Mouse (Mus musculus) kidney, embryonic 16.5 days (tissue): ENCODE measurements at regions not wholly inside any gene's neighbourhood (a gene's known extent, or its start where the extent isn't known, plus 50 kb on each side); places are given as distances from the start of the nearest gene placed in this dataset.

Experiments used
- ATAC-seq: fragments of 200-750 bp; cut with Nextera tagmentation; 2 replicates; pipeline ENCODE4 v1.8.0; 2017; ENCODE audit warnings: moderate TSS enrichment; ENCODE audit not compliant: low FRiP score, low TSS enrichment
- H3K27ac ChIP-seq: fragments of 300-500 bp; sonication (generic); 2 replicates; pipeline ENCODE4 v1.5.1; 2014; ENCODE audit warnings: low read length
- H3K27me3 ChIP-seq: fragments of 300-500 bp; sonication (generic); 2 replicates; pipeline ENCODE4 v1.6.1; 2014; ENCODE audit warnings: low read length, control low read depth, mixed read lengths; ENCODE audit not compliant: insufficient read depth
- H3K36me3 ChIP-seq: fragments of 300-500 bp; sonication (generic); 2 replicates; pipeline ENCODE4 v1.6.1; 2014; ENCODE audit warnings: low read length, control low read depth, mixed read lengths; ENCODE audit not compliant: insufficient read depth
- H3K4me1 ChIP-seq: fragments of 300-500 bp; sonication (generic); 2 replicates; pipeline ENCODE4 v1.6.1; 2014; ENCODE audit warnings: low read length, control low read depth, mixed read lengths; ENCODE audit not compliant: insufficient read depth
- H3K4me2 ChIP-seq: fragments of 300-500 bp; sonication (generic); replicated peaks from 2 replicates; pipeline ENCODE4 v1.6.1; 2014; ENCODE audit warnings: low read depth, low read length
- H3K4me3 ChIP-seq: fragments of 300-500 bp; sonication (generic); 2 replicates; pipeline ENCODE4 v1.5.1; 2014; ENCODE audit warnings: mild to moderate bottlenecking, low read length
- H3K9ac ChIP-seq: fragments of 300-500 bp; sonication (generic); replicated peaks from 2 replicates; pipeline ENCODE4 v1.6.1; 2014; ENCODE audit warnings: low read length
- H3K9me3 ChIP-seq: fragments of 300-500 bp; sonication (generic); 2 replicates; pipeline ENCODE4 v1.6.1; 2016; ENCODE audit warnings: low read length, control low read depth
- WGBS: fragments of 180-500 bp; shearing (Covaris S2); extraction: QIAGEN DNeasy Blood & Tissue Kit; methylation state at CpG from one replicate; pipeline ENCODE4 v1.1.7; 2014; 5-methylcytosine and 5-hydroxymethylcytosine counted together

DNA sequence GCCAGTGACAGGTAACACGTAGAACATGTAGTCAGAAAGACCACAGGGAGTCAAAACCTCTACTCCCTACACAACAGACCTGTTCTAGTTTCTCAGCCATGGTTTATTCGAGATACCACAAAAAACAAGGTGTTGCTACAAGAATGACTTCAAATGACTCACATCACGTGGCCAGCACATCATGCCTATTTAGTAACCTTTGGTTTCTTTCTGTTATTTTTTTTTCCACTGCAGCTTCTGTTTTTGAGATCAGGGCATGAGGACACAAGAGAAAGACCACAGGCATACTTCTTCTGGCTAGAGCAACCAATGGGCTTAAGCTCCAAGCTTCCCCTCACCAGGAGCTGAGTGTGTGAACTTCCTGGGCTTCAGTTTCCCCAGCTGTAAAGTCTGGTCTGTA lies 630.7 kb downstream of the Rnf144a start:
- Histone ChIP-seq H3K9me3 (no peaks in the 10 kb centered on the region), H3K4me2 (no peak overlapping the region), H3K9ac (no peak overlapping the region), H3K36me3 (no peaks in the 10 kb centered on the region), H3K27ac (no peak overlapping the region), H3K27me3 (no peaks in the 10 kb centered on the region), H3K4me1 (no peaks in the 10 kb centered on the region; the same call in 1 of the 2 replicates), H3K4me3 (no peak overlapping the region)
- no peak for ATAC-seq
- WGBS: 88% methylated on average over 3 of the region's 3 CpGs

DNA sequence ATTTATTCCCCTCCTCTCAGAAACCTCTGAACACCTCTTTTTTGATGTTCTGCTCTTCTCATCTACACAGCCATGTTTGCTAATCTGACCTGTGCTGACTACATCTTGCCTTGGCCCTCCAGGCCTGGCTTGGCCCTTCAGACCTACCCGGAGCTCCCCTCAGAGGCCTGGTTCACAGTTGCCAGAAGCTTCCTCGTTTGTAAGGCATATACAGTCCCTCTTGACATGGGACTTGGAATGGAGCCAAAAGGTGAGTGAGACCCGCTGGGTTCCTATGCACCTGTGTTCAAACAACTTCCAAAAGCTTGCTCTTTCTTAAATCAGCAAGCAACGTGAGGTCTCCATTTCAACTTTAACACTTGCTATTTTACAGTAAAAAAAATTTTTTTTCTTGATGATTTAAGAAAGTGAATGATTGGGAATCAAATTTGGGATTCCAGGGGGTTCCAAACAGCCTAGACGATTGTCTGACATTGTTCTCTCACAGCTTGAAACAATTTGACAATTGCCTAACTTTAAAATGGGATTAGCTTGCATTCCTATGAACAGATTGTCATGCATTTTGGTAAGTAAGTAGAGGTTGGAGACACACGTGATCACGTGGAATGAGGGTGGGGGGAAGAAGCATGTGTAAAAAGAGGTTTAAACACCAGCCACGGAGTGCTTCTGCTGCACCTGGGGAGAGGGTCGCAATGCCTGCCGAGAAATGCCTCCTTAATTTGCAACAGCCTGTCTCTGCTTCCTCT lies 631.9 kb downstream of the Rnf144a start:
- no peak overlapping the region for H3K4me3 ChIP-seq
- no peaks in the 10 kb centered on the region for H3K27me3 ChIP-seq
- no peaks in the 10 kb centered on the region; the same call in 1 of the 2 replicates for H3K4me1 ChIP-seq
- no peak overlapping the region for H3K27ac ChIP-seq
- H3K9ac ChIP-seq: no peak overlapping the region
- no peak for ATAC-seq
- no peak overlapping the region for H3K4me2 ChIP-seq
- H3K9me3 ChIP-seq: 0 out of 2 replicates have a peak, but pooled peaks cover 3% of the 10 kb centered on the region
- H3K36me3 ChIP-seq: no peaks in the 10 kb centered on the region
- WGBS: 61% methylated on average over 10 of the region's 10 CpGs

DNA sequence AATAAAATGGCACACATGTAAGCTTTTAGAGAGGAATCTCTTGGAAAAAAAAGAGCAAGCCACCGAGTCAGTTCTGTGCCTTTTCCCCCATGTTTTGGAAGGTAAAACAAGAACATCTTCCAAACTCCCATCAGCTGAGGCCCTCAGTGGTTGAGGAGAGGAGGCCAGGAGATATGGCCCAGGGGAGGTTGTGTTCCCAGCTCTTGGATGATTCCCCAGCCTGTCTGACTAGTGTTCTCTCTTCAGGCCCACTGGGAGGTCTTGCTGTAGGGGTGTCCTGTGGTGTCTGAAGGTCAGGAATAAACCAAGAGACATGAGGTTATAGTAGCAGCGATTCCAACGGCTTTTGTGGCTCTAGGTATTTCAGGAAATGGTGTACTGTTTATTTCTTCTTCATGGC lies 643.2 kb downstream of the Rnf144a start:
- H3K36me3 ChIP-seq: no peaks in the 10 kb centered on the region
- no peaks in the 10 kb centered on the region for H3K4me1 ChIP-seq
- no peak overlapping the region for H3K9ac ChIP-seq
- ATAC-seq: no peak
- no peak overlapping the region for H3K27ac ChIP-seq
- H3K27me3 ChIP-seq: no peaks in the 10 kb centered on the region
- no peaks in the 10 kb centered on the region for H3K9me3 ChIP-seq
- WGBS: 84% methylated on average over 3 of the region's 3 CpGs
- H3K4me3 ChIP-seq: no peak overlapping the region
- no peak overlapping the region for H3K4me2 ChIP-seq

DNA sequence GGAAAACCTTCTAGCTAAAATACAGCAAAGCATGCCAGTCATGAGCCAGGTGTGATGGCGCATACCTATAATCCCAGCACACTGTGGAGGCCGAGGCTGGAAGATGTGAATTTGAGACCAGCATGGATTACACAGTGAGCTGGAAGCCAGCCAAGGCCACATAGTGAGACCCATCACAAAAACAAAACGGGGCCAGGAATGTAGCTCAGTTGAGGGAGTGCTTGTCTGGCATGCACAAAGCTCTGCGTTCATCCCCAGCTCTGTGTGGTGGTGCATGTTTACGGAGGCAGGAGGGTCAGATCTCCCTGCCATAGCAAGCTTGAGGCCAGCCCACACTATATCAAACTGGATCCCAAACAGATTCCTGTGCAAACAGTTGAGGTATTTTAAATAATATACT lies 646.4 kb downstream of the Rnf144a start:
- no peaks in the 10 kb centered on the region for H3K9me3 ChIP-seq
- H3K27me3 ChIP-seq: no peaks in the 10 kb centered on the region
- H3K27ac ChIP-seq: no peak overlapping the region
- ATAC-seq: 0 out of 2 replicates have a peak, but pooled peaks have one; percentile 42
- no peaks in the 10 kb centered on the region for H3K4me1 ChIP-seq
- no peak overlapping the region for H3K4me3 ChIP-seq
- WGBS: 35% methylated on average over 5 of the region's 5 CpGs
- H3K4me2 ChIP-seq: no peak overlapping the region
- H3K36me3 ChIP-seq: no peaks in the 10 kb centered on the region
- no peak overlapping the region for H3K9ac ChIP-seq

DNA sequence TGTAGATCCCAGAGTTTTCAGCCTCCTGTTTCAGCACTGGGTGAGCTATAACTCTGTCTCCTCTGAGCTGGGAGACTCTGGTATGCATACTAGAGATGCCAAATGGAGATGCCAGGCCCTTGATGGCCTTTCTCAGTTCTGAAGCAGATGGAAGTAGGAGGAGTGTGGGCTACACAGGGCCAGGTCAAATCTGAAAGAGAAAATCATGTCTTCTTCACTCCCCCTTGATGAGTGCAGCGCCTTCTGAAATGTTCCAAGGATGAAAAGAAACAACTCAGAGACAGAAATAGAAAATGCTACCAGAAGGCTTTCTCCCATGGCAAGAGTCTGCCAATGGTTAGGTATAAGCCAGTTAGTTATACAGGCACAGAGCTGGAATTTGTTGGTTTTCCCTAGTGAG lies 652.0 kb downstream of the Rnf144a start:
- no peaks in the 10 kb centered on the region for H3K27me3 ChIP-seq
- no peaks in the 10 kb centered on the region for H3K36me3 ChIP-seq
- no peak overlapping the region for H3K9ac ChIP-seq
- ATAC-seq: no peak
- H3K4me3 ChIP-seq: no peak overlapping the region
- no peak overlapping the region for H3K4me2 ChIP-seq
- H3K9me3 ChIP-seq: no peaks in the 10 kb centered on the region
- H3K27ac ChIP-seq: no peak overlapping the region
- H3K4me1 ChIP-seq: no peaks in the 10 kb centered on the region
- WGBS: 94% methylated on average over 1 of the region's 1 CpGs

DNA sequence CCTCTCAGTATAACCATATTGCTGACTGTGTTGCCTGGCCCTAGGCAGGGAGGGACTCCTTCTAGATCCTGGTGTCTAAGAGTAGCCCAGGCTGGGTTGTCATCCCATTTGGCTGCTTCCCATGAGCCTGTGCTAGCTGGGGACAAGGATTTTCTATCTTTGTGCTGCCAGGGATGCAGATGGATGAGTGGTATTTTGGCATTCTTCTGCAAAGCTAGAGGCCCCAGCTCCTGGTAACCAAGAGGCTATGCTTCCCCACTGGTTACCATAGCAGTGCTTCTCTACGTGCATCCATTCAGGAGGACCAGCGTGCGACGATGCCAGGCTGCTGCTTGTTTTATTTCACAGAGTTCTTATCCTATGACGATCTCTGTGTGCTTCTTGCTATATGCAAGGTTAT lies 658.0 kb downstream of the Rnf144a start:
- Histone ChIP-seq H3K4me2 (no peak overlapping the region), H3K27me3 (no peaks in the 10 kb centered on the region), H3K4me1 (no peaks in the 10 kb centered on the region), H3K36me3 (no peaks in the 10 kb centered on the region), H3K4me3 (no peak overlapping the region), H3K27ac (no peak overlapping the region), H3K9ac (no peak overlapping the region), H3K9me3 (no peaks in the 10 kb centered on the region)
- ATAC-seq: no peak
- WGBS: 92% methylated on average over 5 of the region's 5 CpGs

DNA sequence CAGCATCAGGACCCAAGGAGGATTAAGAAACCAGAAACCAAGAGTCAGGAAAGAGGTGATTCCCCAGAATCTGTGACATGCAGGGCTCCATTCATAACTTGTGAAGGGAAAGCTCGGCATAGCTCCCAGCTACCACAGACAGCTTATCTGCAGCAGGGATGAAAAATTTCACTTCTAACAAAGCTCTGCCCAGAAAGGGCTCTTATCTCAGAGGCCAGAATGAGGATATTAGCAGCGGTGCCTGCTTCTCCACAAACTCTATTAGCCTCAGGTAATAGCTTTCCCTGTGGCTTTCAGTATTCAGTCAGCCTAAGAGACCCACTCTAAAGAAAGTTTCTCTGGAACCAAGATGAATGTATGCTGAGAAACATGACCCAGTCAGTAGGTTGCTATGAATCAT lies 636.9 kb upstream of the Id2 start:
- Histone ChIP-seq H3K27ac (no peak overlapping the region), H3K4me2 (no peak overlapping the region)
- no peak for ATAC-seq

DNA sequence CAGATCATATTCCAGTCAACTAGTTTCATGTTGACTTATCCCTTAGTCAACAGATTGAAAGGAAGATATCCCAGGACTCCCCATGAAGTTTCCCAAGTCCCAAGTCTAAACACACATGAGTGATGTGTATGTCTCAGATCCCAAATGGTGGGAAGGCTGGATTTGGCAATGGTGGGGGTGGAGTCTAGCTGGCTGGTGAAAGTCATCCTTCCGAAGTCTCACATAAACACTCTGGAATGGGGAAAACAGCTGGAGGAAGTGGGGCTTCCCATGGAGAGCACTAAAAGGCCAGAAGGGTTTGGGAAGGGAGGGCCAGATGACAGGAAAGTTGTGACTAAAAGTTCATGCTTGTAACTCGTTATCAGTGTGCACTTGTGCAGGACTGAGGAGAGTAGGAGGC lies 628.8 kb upstream of the Id2 start:
- Histone ChIP-seq H3K4me2 (no peak overlapping the region), H3K4me1 (no peaks in the 10 kb centered on the region), H3K9ac (no peak overlapping the region), H3K36me3 (no peaks in the 10 kb centered on the region), H3K4me3 (no peak overlapping the region), H3K27ac (no peak overlapping the region), H3K27me3 (no peaks in the 10 kb centered on the region), H3K9me3 (no peaks in the 10 kb centered on the region)
- no peak for ATAC-seq
- WGBS: 35% methylated on average over 2 of the region's 2 CpGs

More for the DNA sequence above, 636.9 kb upstream of the Id2 start:
- H3K4me1 ChIP-seq: no peaks in the 10 kb centered on the region
- no peaks in the 10 kb centered on the region for H3K36me3 ChIP-seq
- H3K9me3 ChIP-seq: no peaks in the 10 kb centered on the region
- whole genome bisulfite sequencing: 66% methylated on average over 2 of the region's 2 CpGs
- H3K4me3 ChIP-seq: no peak overlapping the region
- no peaks in the 10 kb centered on the region for H3K27me3 ChIP-seq
- H3K9ac ChIP-seq: no peak overlapping the region

DNA sequence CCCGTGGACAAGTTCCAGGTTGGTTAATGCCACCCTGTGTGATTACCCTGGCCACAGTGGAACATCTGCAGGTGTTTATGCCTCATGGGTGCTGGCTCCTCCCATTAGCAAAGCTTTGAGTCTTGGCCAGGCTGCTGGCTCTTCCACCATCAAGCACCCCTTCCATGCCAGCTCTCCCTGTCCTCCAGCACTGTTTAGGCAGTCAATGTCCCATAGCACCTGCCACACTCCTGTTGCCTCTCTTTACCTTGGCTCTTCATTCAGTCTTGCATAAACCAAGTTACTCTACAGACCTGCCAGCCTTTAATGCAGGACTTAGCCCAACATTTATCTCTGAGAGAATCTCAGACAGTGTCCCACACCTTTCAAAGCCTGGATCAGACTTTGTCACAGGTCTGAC lies 614.2 kb upstream of the Id2 start:
- H3K36me3 ChIP-seq: no peaks in the 10 kb centered on the region
- H3K27me3 ChIP-seq: no peaks in the 10 kb centered on the region
- H3K9ac ChIP-seq: no peak overlapping the region
- H3K9me3 ChIP-seq: no peaks in the 10 kb centered on the region
- no peak overlapping the region for H3K4me3 ChIP-seq
- no peaks in the 10 kb centered on the region for H3K4me1 ChIP-seq
- 85% methylated on average over 1 of the region's 1 CpGs for WGBS
- ATAC-seq: no peak
- H3K27ac ChIP-seq: no peak overlapping the region
- H3K4me2 ChIP-seq: no peak overlapping the region

DNA sequence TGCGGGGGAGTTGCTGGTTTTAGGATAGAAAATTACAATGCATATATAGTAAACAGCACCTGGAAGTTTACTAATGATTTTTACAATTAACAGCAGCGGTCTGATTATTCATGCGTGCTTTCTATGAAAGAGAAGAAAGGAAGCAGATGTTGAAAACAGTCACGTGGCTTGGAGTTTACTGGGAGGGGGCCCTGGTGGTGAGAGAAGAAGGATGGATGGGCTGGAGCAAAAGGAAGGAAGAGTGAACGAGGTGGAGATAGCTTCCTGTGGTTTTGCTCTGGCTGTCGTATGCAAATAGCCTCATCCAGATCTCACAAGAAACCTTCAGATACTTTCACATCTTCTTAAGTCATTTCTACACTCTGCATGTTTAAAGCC lies 606.1 kb upstream of the Id2 start:
- Histone ChIP-seq H3K4me3 (peak overlapping the region; percentile 18), H3K9ac (0 out of 2 replicates have a peak overlapping the region, but pooled peaks have one; percentile 24), H3K27me3 (no peaks in the 10 kb centered on the region), H3K9me3 (no peaks in the 10 kb centered on the region), H3K36me3 (no peaks in the 10 kb centered on the region), H3K4me1 (peaks cover 4% of the 10 kb centered on the region), H3K4me2 (peak overlapping the region; percentile 45), H3K27ac (no peak overlapping the region)
- WGBS: 15% methylated on average over 6 of the region's 6 CpGs
- ATAC-seq: no peak
